Mouse (Mus musculus): Measurements from ENCODE around the gene Elp5. TPM values are rescaled to one million over a fixed set of nuclear protein-coding genes. Genes with fewer than 3 reads are reported as not detected.

Elp5 gene
- 70.7 TPM for polyA plus RNA-seq (2017; shearing (Covaris generic))

DNA sequence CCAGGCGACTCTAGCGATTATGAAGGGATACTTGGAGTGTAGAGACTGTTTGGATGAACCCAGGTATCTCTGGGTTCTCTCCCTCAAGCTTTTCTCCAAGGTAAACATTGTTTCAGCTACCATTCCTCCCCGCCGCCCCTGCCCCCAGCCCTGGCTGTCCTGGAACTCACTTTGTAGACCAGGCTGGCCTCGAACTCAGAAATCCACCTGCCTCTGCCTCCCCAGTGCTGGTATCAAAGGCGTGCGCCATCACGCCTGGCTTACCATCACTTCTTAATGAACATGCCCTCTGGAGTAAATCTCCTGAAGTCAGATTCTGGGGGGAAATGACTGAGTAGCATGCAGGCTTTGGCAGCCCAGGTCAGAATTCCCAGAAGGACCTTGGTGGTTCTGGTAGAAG is at the start of gene Elp5:
Gene Elp5, minus strand, starts transcription at position 293 of the 400 bp plus-strand sequence.

DNA sequence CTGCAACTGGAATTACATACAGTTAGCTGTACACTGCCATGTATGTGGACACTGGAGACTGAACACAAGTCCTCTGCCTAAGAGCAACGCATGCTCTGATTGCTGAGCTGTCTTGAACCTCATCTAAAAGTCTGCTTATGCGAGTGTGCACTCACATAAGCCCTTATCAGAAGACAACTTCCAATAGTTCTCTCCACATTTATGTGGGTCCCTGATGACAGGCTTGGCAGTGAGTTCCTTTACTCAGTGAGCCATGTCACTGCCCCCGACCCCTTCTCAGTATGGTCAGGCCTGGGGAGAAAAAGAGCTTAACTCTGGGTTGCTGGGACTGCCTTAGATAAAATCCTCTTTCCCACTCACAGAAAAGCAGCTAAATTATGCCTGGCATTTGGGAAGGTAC is 34.4 kb upstream of the Elp5 start, which contains the start of gene Dlg4:
Gene Dlg4, plus strand, starts transcription at position 274 of the 400 bp plus-strand sequence.

DNA sequence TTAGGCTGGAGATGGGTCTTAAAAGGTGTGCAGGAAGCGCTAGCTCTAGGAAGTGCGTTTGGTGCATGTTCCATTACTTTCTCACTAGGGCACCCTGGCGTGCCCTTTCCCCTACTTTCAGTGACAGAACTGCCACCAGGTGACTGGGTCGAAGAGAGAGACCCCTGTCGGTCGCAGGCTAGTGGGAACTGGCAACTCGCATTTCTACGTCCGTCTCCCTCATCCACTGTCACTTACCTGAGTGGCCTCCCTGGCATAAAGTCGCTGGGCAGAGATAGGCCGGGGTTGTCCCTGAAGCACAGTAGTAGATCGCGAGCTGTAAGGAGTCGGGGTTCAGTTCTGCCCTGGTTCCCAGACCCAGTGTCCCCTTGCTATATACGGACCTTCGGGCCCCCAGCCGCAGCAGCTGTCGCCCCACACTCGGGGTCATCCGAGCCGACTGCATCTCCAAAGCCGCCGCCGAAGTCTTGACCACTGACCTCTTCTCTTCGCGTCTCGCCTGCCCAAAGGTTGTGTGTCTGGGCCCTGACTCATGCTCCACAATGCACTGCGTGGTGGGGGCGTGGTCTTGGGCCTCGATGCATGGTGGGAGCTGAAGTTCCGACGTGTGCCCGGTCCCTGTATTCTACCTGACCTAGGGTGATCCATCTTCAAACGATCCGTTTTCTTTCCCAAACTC is 32.7 kb upstream of the Elp5 start, which contains the start of gene Acadvl:
Gene Acadvl, minus strand, starts transcription at position 532 of the 679 bp plus-strand sequence.

DNA sequence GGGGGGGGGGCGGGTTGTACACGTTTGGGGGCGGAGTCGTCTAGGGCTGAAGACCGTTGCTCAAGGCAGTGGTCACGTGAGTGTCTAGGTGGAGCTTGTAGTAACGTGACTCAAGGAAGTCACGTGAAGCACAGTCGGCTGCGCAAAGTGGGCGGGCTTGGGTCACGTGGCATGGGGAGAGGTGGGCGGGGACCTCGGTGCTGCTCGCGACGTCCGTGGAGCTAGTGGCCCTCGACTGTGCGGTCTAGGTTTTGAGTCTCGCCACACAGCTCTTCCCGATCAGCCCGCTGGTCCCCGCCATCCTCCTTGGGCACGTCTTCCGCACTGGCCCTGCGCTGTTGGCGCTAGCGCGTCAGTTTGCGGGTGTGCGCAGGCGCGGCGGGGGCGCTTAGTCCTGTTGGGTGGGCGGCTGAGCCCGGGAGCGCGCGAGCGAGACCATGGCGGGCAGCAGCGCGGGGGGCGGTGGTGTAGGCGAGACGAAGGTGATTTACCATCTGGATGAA is 18.1 kb upstream of the Elp5 start, which contains the start of gene Dvl2:
Gene Dvl2, plus strand, starts transcription at position 200 of the 503 bp plus-strand sequence.

DNA sequence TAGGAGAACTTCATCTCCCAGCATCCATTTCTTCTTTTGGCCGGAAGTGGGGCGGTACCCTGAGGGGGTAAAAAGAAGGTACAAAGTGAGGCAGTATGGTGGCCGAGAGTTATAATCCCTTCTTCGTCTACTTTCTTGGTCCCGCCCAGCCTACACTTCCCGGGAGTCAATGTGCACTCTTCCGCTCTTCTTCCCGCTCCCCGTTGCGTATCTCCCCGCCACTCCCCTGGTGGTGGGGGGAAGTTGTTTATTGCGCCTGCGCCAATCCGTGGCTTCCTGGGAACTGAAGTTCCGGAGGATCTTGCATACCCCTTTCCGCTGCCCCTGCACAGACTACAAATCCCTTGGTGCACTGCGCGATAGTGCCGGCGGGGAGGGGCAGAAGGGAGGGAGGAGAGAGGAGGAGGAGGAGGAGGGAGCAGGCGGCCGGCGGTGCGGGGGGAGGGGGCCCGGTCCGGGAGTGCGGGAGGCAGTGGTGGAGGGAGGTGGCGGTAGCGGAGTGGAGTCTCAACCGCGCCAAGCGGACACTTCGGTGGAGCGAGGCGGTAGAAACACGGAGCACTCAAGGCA is 13.2 kb upstream of the Elp5 start, which contains the start of gene Phf23:
Gene Phf23, plus strand, starts transcription at position 387 of the 570 bp plus-strand sequence.

DNA sequence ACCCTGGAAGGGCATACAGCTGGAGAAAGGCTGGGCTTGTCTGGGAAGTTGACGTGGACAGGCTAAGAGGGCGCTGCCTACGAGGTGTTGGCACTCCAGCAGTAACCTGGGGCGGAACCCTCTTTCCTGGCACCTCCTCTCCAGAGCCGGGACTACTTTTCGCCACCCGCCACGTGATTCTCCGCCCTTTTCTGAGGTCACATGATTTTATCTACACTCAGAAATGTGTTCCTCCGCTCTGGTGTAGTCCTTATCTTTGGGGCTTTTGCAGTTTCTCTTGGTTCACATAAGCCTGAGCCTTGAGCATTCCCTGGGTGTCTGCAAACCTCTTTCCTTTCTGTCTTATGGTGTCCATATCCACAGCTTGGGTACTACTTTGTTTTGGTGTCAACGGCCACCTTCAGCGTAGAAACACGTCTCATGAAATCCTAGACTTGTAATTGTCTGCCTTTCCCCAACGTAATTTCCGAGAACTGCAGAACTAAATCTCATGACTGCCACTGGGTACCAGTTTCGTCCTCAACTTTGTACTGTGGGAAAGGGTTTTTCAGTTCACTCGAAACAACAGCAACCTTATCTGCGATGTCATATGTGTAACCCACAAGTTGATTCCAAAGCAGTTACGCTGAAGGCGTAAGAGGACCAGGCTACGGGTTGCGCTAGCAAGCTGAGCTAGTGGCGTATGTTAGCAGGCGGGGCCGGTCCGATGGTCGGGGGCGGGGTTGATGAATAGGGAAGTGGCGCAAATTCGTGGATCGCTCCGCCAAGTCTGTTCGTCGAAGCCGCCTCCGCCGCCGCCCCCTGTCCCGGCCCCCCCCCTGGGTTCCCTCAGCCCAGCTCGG is 8.8 kb upstream of the Elp5 start, which contains the start of gene Gabarap:
Gene Gabarap, plus strand, starts transcription at position 294 of the 842 bp plus-strand sequence.

DNA sequence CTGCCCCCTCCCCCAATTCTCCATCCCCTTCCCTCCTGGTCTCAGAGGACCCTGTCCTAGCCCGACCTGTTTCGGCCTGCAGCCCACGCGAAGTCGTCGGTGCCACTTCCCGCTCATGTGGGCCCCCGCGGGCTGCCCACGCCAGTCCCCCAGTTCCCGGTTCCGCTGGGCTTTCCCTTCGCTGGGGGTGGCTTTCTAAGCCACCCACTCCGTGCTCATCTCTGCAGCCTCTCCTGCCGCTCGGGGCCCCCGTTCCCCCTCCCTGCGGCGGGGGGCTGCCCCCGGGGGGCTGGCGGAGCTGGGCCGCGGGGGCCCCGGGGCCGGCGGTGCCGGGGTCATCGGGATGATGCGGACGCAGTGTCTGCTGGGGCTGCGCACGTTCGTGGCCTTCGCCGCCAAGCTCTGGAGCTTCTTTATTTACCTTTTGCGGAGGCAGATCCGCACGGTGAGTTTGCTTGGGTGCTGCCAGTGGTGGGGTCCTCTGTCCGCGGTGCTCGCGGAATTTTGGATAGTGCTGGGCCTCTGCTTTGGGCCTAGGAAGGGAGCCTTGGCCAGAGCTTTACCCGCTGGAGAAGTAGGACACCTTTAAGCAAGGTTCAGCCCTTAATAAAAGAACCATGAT is 1.1 kb downstream of the Elp5 start, which contains the start of gene Ctdnep1:
Gene Ctdnep1, plus strand, starts transcription at position 16 of the 622 bp plus-strand sequence.

DNA sequence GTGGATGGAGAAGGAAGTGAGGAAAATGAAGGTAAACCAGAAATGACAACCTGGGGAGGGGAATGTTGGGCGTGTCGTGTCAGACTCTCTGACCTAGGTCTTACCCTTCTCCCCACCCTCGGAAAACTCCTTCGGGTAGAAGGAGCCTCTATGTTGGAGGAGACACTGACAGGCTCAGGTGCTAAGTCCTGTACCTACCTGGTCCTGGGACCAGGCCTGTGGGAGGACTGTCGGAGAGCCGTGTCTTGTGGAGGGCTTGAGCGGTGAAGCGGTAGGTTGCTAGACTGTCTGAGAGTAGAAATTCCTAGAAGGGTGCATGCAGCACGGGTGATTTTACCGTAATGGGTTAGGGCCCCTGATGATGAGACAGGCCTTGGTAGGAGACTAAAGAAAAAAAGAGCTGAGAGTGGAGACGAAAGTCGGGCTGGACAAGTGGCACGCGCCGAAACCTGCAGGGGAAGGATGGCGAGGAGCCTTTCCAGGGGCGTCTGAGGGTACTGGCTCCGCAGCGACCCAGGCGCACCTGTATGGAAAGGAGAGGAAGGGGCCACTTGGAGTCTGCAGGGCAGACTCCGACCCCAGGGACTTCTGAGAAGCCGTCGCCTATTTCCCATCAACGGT is 17.6 kb downstream of the Elp5 start, which contains the start of gene Cldn7:
Gene Cldn7, plus strand, starts transcription at position 130 of the 621 bp plus-strand sequence.

DNA sequence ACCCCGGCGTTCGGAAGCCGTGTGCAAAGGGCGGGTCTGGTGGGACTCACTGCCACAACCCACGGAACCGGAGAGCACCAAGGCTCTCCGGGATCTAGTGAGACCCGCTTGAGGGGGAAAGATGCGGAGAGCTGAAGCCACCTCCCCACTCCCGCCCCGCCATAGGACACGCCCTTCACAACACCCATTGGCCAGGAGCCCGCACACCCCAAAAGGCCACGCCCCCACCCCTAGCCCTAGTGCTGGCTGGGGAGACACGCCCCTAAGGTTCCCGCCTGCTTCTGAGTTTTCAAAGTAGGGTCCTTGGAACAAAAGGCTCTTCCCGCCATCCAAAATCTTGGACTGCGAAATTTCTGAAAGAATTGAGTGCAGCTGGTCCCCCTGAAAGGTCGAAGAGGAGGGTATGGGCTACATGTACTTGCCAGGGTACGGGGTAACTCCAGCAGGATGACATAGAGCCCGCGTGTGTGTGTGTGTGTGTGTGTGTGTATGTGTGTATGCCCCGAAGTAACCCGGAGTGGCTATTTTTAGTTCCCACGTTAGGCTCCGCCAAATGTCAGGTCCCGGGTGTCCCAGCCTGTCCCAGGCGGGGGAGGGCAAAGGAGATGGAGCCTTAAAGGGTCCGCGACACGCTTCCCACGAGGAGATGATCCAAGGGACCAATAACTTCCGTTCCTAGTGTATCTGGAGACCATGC is 34.1 kb downstream of the Elp5 start, which contains the start of gene Slc2a4:
Gene Slc2a4, minus strand, starts transcription at position 123 of the 697 bp plus-strand sequence.

DNA sequence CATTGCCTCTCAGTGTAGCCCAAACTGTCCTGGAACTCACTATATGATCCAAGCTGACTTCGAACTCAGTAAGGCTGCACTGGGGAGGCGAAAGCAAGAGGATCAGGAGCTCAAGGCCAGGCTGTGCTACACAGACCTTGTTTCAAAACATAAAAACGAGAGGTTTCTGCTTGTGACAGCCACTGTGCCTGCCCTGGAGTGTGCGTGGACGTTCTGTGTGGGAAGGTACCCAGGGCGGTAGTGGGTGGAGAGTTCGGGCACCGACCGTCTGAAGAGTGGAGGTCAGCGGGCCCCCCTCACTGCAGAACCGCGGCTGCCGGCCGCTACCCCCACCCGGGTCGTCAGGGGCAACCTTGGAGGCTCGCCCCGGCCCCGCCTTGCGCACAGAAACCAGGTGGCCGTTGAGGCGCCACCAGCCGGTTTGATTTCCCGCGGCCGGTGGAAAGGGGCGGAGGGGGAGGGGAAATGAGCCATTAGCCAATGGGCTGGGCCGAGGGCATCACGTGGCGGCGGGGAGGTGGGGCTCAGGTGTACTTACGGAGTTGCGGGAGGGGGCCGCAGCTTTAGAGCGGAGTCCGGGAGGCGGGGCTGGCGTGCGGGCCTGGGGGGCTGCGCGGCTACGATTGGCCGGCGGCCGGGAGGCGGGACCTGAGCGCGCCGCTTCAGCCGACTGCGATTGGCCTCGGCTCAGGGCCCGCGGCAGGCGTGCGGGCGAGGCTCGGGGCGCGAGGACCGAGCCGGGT is 47.0 kb downstream of the Elp5 start, which contains the start of gene Ybx2:
Gene Ybx2, plus strand, starts transcription at position 660 of the 743 bp plus-strand sequence.

DNA sequence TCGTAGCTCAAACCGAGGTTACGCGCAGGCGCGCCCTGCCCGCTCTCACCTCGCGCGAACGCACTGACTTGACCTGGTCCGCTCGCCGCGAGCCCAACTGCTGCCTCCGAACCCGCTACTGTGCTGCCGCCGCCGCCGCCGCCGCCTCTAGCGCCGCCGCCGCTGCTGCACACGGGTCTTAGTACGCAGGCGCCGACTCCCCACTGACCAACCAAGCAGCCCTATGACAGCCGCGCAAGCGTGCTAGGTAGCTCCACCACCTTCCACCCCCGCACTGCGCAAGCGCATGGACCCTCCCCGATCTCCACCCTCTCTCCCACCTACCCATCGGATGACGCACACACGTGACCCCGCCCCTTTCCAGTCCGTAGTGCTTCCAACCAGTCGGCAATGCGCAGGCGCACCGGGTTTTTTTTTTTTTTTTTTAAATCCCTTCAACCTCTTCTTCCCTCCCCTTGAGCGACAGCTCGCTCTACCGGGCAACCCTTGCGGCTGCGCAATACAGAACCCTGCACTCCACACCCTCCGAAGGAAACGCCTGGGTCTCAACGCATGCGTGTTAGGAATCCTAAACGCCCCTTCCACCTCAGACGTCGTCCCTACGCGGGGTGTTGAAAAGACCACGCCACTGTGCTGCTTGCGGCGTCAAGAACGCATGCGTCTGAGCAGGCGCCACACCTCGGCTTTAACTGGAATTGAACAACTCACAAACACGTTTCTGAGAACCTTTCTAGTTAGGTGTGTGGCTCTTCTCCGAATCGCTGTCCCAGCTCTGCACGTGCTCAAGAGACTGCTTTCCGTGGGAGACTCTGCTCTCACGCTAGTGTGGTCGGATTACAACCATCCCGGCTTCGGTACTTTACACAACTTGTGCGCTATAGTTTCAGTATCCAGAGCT is 61.0 kb downstream of the Elp5 start, which contains the start of gene Eif5a:
Gene Eif5a, minus strand, starts transcription at position 845 of the 898 bp plus-strand sequence.

Other genes with a start within 250 kb of the Elp5 start
- 58.0 TPM for gene Polr2a, start 223.9 kb downstream of the Elp5 start, polyA plus RNA-seq (2017; shearing (Covaris generic))
- not detected for gene Slc35g3, start 220.5 kb downstream of the Elp5 start, polyA plus RNA-seq (2017; shearing (Covaris generic))
- 5.8 TPM for gene Zbtb4, start 216.6 kb downstream of the Elp5 start, polyA plus RNA-seq (2017; shearing (Covaris generic))
- 6.2 TPM for gene Chrnb1, start 186.6 kb downstream of the Elp5 start, polyA plus RNA-seq (2017; shearing (Covaris generic))
- not detected for gene Fgf11, start 180.7 kb downstream of the Elp5 start, polyA plus RNA-seq (2017; shearing (Covaris generic))
- not detected for gene Tmem102, start 176.9 kb downstream of the Elp5 start, polyA plus RNA-seq (2017; shearing (Covaris generic))
- gene Gm39566, start 167.2 kb downstream of the Elp5 start, polyA plus RNA-seq (2017; shearing (Covaris generic)) = not detected
- not detected for gene Spem2, start 164.1 kb downstream of the Elp5 start, polyA plus RNA-seq (2017; shearing (Covaris generic))
- not detected for gene Spem1, start 160.3 kb downstream of the Elp5 start, polyA plus RNA-seq (2017; shearing (Covaris generic))
- gene Nlgn2, start 144.7 kb downstream of the Elp5 start, polyA plus RNA-seq (2017; shearing (Covaris generic)) = 0.61 TPM
- 113 TPM for gene Tmem256, start 144.0 kb downstream of the Elp5 start, polyA plus RNA-seq (2017; shearing (Covaris generic))
- 27.8 TPM for gene Plscr3, start 136.1 kb downstream of the Elp5 start, polyA plus RNA-seq (2017; shearing (Covaris generic))
- gene Tnk1, start 123.8 kb downstream of the Elp5 start, polyA plus RNA-seq (2017; shearing (Covaris generic)) = not detected
- not detected for gene Tmem95, start 104.5 kb downstream of the Elp5 start, polyA plus RNA-seq (2017; shearing (Covaris generic))
- gene Kctd11, start 101.1 kb downstream of the Elp5 start, polyA plus RNA-seq (2017; shearing (Covaris generic)) = 2.3 TPM
- 663 TPM for gene Acap1, start 87.0 kb downstream of the Elp5 start, polyA plus RNA-seq (2017; shearing (Covaris generic))
- gene 2810408A11Rik, start 81.5 kb downstream of the Elp5 start, polyA plus RNA-seq (2017; shearing (Covaris generic)) = 3.0 TPM
- 5.7 TPM for gene Neurl4, start 81.4 kb downstream of the Elp5 start, polyA plus RNA-seq (2017; shearing (Covaris generic))
- 163 TPM for gene Gps2, start 68.6 kb downstream of the Elp5 start, polyA plus RNA-seq (2017; shearing (Covaris generic))
- gene Eif5a, start 60.6 kb downstream of the Elp5 start, polyA plus RNA-seq (2017; shearing (Covaris generic)) = 1,233 TPM
- not detected for gene Ybx2, start 46.7 kb downstream of the Elp5 start, polyA plus RNA-seq (2017; shearing (Covaris generic))
- gene Slc2a4, start 34.3 kb downstream of the Elp5 start, polyA plus RNA-seq (2017; shearing (Covaris generic)) = not detected
- gene Cldn7, start 17.7 kb downstream of the Elp5 start, polyA plus RNA-seq (2017; shearing (Covaris generic)) = not detected
- 36.6 TPM for gene Ctdnep1, start 1.4 kb downstream of the Elp5 start, polyA plus RNA-seq (2017; shearing (Covaris generic))
- 438 TPM for gene Gabarap, start 8.6 kb upstream of the Elp5 start, polyA plus RNA-seq (2017; shearing (Covaris generic))
- gene Phf23, start 13.3 kb upstream of the Elp5 start, polyA plus RNA-seq (2017; shearing (Covaris generic)) = 117 TPM
- 25.7 TPM for gene Dvl2, start 18.1 kb upstream of the Elp5 start, polyA plus RNA-seq (2017; shearing (Covaris generic))
- 152 TPM for gene Acadvl, start 32.9 kb upstream of the Elp5 start, polyA plus RNA-seq (2017; shearing (Covaris generic))
- gene Dlg4, start 34.4 kb upstream of the Elp5 start, polyA plus RNA-seq (2017; shearing (Covaris generic)) = 11.7 TPM
- gene Asgr1, start 71.6 kb upstream of the Elp5 start, polyA plus RNA-seq (2017; shearing (Covaris generic)) = not detected
- not detected for gene Asgr2, start 110.1 kb upstream of the Elp5 start, polyA plus RNA-seq (2017; shearing (Covaris generic))
- gene Mgl2, start 147.8 kb upstream of the Elp5 start, polyA plus RNA-seq (2017; shearing (Covaris generic)) = not detected
- gene Clec10a, start 173.7 kb upstream of the Elp5 start, polyA plus RNA-seq (2017; shearing (Covaris generic)) = not detected
- gene Slc16a11, start 230.2 kb upstream of the Elp5 start, polyA plus RNA-seq (2017; shearing (Covaris generic)) = 0.94 TPM
- gene Slc16a13, start 238.5 kb upstream of the Elp5 start, polyA plus RNA-seq (2017; shearing (Covaris generic)) = 5.5 TPM
- gene Bcl6b, start 247.3 kb upstream of the Elp5 start, polyA plus RNA-seq (2017; shearing (Covaris generic)) = 0.51 TPM

Data from inflammation-experienced regulatory T-cells, adult 16 weeks (primary cell).